Mouse (Mus musculus) forelimb bud, embryonic 11.5 days (tissue): ENCODE data around the gene Hist1h2ag.

Source experiments
- DNase-seq: peaks from one replicate; pipeline ENCODE4 v3.0.0-alpha.2; 2012; ENCODE audit warnings: low read depth, low spot score

Hist1h2ag gene

GRCm38 (mm10) chr13:22036986-22037385 lies 5.8 kb downstream of the Hist1h2ag start:
- no peak for DNase-seq

DNA sequence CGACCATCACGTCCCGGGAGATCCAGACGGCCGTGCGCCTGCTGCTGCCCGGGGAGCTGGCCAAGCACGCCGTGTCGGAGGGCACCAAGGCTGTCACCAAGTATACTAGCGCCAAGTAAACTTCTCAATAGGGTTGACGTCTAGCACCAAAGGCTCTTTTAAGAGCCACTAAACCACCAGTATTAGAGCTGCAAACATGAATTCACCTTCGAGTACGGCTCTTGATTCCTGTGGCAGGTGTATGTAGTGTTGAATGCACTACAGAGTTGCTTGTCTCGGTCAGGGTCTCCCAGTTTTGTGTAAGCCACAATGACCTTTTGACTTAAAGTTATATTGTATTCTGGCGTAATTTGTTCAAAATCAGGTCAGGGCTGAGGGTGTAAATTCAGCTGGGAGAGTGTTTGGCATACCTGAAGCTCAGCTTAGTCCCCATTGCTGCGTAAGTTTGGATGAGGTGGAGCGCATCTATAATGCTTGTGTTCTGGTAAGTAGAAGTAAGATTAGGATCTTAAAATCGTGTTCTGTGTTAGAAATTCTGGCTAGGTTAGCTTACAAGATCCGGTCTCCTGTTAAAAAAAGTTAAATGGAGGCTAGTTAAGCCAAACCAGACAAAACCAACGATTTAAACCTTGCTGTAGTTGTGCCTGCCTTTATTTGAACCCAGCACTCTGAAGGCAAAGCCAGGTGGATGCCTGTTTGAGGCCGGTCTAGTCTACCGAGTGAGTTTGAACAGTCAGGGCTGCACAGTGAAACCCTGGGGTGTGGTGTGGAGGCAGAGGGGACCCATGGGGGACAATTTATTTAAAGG lies 6.4 kb downstream of the Hist1h2ag start:
- DNase-seq: no peak

- DNase-seq: peak; percentile 97
Observed at GRCm38 (mm10) chr13:22035267-22036148, 7.2 kb downstream of the Hist1h2ag start, which contains the start of the genes Hist1h2ah and Hist1h2bk. Gene Hist1h2ah, minus strand, starts transcription at chr13:22035568. Gene Hist1h2bk, plus strand, starts transcription at chr13:22035870.

- DNase-seq: no peak
Observed at GRCm38 (mm10) chr13:22034443-22035266, 8.1 kb downstream of the Hist1h2ag start.

GRCm38 (mm10) chr13:22033741-22034442 lies 8.9 kb downstream of the Hist1h2ag start:
- no peak for DNase-seq

GRCm38 (mm10) chr13:22030493-22030892 lies 12.3 kb downstream of the Hist1h2ag start:
- DNase-seq: no peak

DNA sequence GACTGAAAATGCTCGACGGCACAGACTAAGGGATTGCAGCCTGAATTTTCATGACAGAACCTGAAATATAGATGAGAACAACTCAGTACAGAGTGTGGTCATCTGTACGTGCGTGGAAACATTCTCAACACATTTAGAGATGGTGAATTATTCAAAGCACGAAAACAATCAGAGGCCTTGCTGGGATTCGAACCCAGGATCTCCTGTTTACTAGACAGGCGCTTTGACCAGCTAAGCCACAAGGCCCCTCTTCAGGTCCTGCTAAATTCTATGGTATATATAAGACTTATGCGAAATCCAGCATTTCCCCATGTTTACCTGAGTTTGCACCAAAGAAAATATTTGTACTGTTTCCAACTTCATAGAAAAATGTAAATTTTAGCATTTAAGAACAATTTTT lies 12.8 kb downstream of the Hist1h2ag start:
- no peak for DNase-seq

- peak; percentile 97 for DNase-seq
Observed at GRCm38 (mm10) chr13:22028673-22029460, 13.9 kb downstream of the Hist1h2ag start.

- peak; percentile 90 for DNase-seq
Observed at GRCm38 (mm10) chr13:22026058-22027031, 16.4 kb downstream of the Hist1h2ag start.

DNA sequence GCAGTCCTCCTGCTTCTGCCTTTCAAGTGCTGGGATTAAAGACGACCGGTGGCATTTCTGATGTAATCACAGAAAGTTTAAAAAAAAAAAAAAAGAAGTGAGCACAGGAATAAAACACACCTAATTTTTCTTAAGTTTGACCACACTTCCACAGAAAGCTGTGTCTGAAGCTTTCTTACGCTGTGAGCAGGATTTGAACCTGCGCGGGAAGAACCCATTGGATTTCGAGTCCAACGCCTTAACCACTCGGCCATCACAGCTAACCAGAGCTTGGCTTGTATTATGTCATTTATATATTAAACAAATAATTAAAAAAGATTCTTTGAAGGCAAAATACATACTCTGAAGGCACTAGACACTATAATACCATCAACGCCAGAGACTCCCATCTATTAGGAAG lies 20.5 kb downstream of the Hist1h2ag start:
- DNase-seq: peak; percentile 94

- DNase-seq: no peak
Observed at GRCm38 (mm10) chr13:22021581-22021980, 21.2 kb downstream of the Hist1h2ag start.

- no peak for DNase-seq
Observed at GRCm38 (mm10) chr13:22020901-22021339, 21.8 kb downstream of the Hist1h2ag start.

GRCm38 (mm10) chr13:22019934-22020835 lies 22.6 kb downstream of the Hist1h2ag start:
- DNase-seq: no peak

GRCm38 (mm10) chr13:22015479-22016450 lies 27.0 kb downstream of the Hist1h2ag start:
- peak; percentile 93 for DNase-seq

DNA sequence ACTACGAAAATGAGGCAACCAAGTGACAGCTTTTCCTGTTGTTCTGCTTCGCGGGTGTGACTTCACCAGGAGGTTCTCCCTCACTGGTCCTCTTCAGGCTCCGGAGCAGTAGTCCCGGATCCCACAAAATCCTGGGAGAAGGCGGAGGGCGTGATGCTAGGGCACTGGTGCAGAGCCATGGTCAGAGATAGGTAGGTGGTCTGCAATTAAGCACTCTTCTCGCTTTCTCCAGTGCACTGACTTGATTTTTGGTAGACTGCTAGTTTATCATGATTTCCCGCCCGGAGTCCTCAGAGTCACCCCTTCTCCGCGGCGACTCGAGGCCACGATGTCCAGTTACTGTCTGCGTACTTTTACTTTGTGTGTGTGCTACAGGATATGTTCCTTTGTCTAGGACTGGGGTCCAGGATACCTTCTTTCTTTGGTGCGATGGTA lies 28.3 kb downstream of the Hist1h2ag start:
- no peak for DNase-seq

DNA sequence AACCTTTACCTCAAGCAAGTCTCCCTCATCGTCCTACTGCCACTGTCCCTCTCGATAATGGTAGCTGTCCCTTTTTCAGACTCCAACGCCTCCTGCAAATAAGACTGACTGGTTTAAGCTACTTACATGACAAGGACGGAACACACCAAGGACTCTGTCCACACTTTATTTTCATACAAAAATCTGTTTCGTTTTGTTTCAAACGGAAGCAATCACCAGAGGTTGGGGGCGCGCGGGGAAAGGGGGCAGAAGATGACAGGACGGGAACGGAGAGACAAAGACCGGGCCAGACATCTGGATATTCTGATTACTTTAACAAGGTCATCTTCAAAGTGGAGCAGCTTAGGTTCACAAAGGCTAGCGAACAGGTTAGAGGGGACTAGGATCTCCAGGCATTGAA lies 29.0 kb downstream of the Hist1h2ag start:
- DNase-seq: no peak

DNA sequence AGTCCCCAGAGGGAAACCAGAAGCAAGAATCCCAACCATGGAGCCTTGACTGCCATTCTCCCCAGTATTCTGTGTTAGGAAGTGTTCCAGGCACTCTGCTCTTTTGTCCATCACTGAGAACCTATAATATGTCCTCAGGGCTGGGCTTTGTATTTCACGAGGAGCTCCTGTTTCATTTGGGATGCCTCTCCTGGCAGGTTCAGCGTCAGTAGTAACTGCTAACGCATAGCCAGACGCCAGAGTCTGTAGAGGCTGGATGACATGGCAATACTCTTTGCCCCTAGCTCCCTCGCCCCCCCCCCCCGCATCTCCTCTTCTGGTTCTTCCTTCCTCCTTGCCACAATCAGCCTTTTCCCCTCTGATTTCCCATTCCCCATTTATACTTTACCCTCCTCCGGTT lies 33.1 kb downstream of the Hist1h2ag start, which contains the start of gene Prss16:
Gene Prss16 (minus strand): TSS at position 101 of the 400 bp plus-strand sequence.
- no peak for DNase-seq
